Mouse (Mus musculus): ENCODE measurements around the gene Taar7b.

Taar7b gene

GRCm38 (mm10) chr10:24026922-24027321, 27.2 kb downstream of the Taar7b start, which contains the start of gene Taar7d:
Gene Taar7d, plus strand, starts transcription at chr10:24027222.
- Histone ChIP-seq H3K36me3 (ENCODE audit: insufficient read depth, low read length) (no peaks in the 10 kb centered on the region), H3K9me3 (ENCODE audit: low read length) (peaks cover 26% of the 10 kb centered on the region), H3K4me1 (replicated peaks; ENCODE audit: low read depth, low read length) (no peaks in the 10 kb centered on the region), H3K4me3 (replicated peaks; ENCODE audit: low read length) (no peak within 1 kb of the TSS), H3K27me3 (ENCODE audit: insufficient read depth, low read length) (no peaks in the 10 kb centered on the region)
- TF ChIP-seq NANOG (IDR thresholded peaks at IDR 0.05; ENCODE audit: borderline replicate concordance, low read length) (no peak), POU5F1 (IDR thresholded peaks at IDR 0.05; ENCODE audit: borderline replicate concordance, low read length) (no peak), CTCF (conservative IDR thresholded peaks at IDR 0.05; ENCODE audit: low read length) (no peak)

GRCm38 (mm10) chr10:24031347-24031746, 31.6 kb downstream of the Taar7b start:
- no peaks in the 10 kb centered on the region for H3K4me1 ChIP-seq (replicated peaks; ENCODE audit: low read depth, low read length)
- H3K4me3 ChIP-seq (replicated peaks; ENCODE audit: low read length) = no peak overlapping the region
- no peaks in the 10 kb centered on the region for H3K36me3 ChIP-seq (ENCODE audit: insufficient read depth, low read length)
- TF ChIP-seq CTCF (conservative IDR thresholded peaks at IDR 0.05; ENCODE audit: low read length) (no peak), NANOG (IDR thresholded peaks at IDR 0.05; ENCODE audit: borderline replicate concordance, low read length) (no peak), POU5F1 (IDR thresholded peaks at IDR 0.05; ENCODE audit: borderline replicate concordance, low read length) (no peak)
- H3K27me3 ChIP-seq (ENCODE audit: insufficient read depth, low read length) = no peaks in the 10 kb centered on the region
- no peaks in the 10 kb centered on the region for H3K9me3 ChIP-seq (ENCODE audit: low read length)

GRCm38 (mm10) chr10:24037314-24037713, 37.6 kb downstream of the Taar7b start, which contains the start of gene Taar7e:
Gene Taar7e, plus strand, starts transcription at chr10:24037614.
- no peaks in the 10 kb centered on the region for H3K27me3 ChIP-seq (ENCODE audit: insufficient read depth, low read length)
- H3K4me3 ChIP-seq (replicated peaks; ENCODE audit: low read length) = no peak within 1 kb of the TSS
- no peaks in the 10 kb centered on the region for H3K4me1 ChIP-seq (replicated peaks; ENCODE audit: low read depth, low read length)
- TF ChIP-seq NANOG (IDR thresholded peaks at IDR 0.05; ENCODE audit: borderline replicate concordance, low read length) = no peak
- no peak for TF ChIP-seq POU5F1 (IDR thresholded peaks at IDR 0.05; ENCODE audit: borderline replicate concordance, low read length)
- no peak for TF ChIP-seq CTCF (conservative IDR thresholded peaks at IDR 0.05; ENCODE audit: low read length)
- no peaks in the 10 kb centered on the region for H3K9me3 ChIP-seq (ENCODE audit: low read length)
- no peaks in the 10 kb centered on the region for H3K36me3 ChIP-seq (ENCODE audit: insufficient read depth, low read length)

GRCm38 (mm10) chr10:24040120-24040869, 40.6 kb downstream of the Taar7b start:
- H3K36me3 ChIP-seq (ENCODE audit: insufficient read depth, low read length) = no peaks in the 10 kb centered on the region
- H3K4me1 ChIP-seq (replicated peaks; ENCODE audit: low read depth, low read length) = no peaks in the 10 kb centered on the region; the same call in 1 of the 2 replicates
- TF ChIP-seq POU5F1 (IDR thresholded peaks at IDR 0.05; ENCODE audit: borderline replicate concordance, low read length) (no peak), NANOG (IDR thresholded peaks at IDR 0.05; ENCODE audit: borderline replicate concordance, low read length) (no peak), CTCF (conservative IDR thresholded peaks at IDR 0.05; ENCODE audit: low read length) (no peak)

DNA sequence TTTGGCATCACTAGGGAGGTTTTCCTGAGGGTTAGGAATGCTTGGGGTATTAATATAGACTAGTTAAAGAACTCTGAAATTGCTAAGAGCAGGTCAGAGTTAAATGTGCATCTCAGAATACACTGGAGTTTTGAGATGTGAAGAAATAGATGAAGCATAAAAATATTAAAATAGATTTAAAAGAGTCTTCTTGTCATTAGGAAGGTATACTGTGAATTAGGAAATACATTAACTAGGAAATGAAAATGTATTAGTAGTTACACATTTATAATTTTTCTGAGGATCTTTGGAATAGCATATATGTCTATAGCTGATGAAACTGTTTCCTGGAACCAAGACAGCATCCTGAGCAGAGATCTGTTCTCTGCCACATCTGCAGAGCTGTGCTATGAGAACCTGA, 49.5 kb downstream of the Taar7b start, which contains the start of gene Taar7f:
Taar7f (plus strand) TSS at position 301 of the 400 bp plus-strand sequence.
- no peaks in the 10 kb centered on the region for H3K9me3 ChIP-seq (ENCODE audit: low read length)
- no peak within 1 kb of the TSS for H3K4me3 ChIP-seq (replicated peaks; ENCODE audit: low read length)
- no peak for TF ChIP-seq NANOG (IDR thresholded peaks at IDR 0.05; ENCODE audit: borderline replicate concordance, low read length)
- TF ChIP-seq CTCF (conservative IDR thresholded peaks at IDR 0.05; ENCODE audit: low read length) = no peak
- no peak for TF ChIP-seq POU5F1 (IDR thresholded peaks at IDR 0.05; ENCODE audit: borderline replicate concordance, low read length)
- no peaks in the 10 kb centered on the region for H3K4me1 ChIP-seq (replicated peaks; ENCODE audit: low read depth, low read length)
- no peaks in the 10 kb centered on the region for H3K27me3 ChIP-seq (ENCODE audit: insufficient read depth, low read length)
- H3K36me3 ChIP-seq (ENCODE audit: insufficient read depth, low read length) = no peaks in the 10 kb centered on the region

More at GRCm38 (mm10) chr10:24040120-24040869, 40.6 kb downstream of the Taar7b start:
- Histone ChIP-seq H3K27me3 (ENCODE audit: insufficient read depth, low read length) (no peaks in the 10 kb centered on the region), H3K9me3 (ENCODE audit: low read length) (no peaks in the 10 kb centered on the region), H3K4me3 (replicated peaks; ENCODE audit: low read length) (no peak overlapping the region)
